Mouse (Mus musculus): ENCODE results near the gene P2rx1.

GRCm38 (mm10) chr11:73007113-73007512 lies 8.2 kb downstream of the P2rx1 start:
- TF ChIP-seq CTCF (IDR thresholded peaks at IDR 0.05) (no peak), POLR2A (IDR thresholded peaks at IDR 0.05; ENCODE audit: insufficient read depth, low read depth, low read length) (no peak), EP300 (IDR thresholded peaks at IDR 0.05; ENCODE audit: insufficient read depth, low read depth, low read length) (no peak)

All from heart, adult 2 months (tissue).